Mouse (Mus musculus) liver, adult 2 months (tissue): Measurements from ENCODE around the gene Podn.

Experiments
- CTCF ChIP-seq: fragments of 200-500 bp; IDR thresholded peaks from 2 replicates; pipeline ENCODE4 v1.5.1; 2011; ENCODE audit warnings: low read depth, low read length, control low read depth
- POLR2A ChIP-seq: fragments of 200-500 bp; IDR thresholded peaks from 2 replicates; pipeline ENCODE4 v1.6.1; 2011; ENCODE audit warnings: low read length, control low read depth; ENCODE audit not compliant: insufficient read depth; ENCODE audit errors: extremely low read depth

GRCm38 (mm10) chr4:108059601-108060379 lies 36.5 kb downstream of the Podn start:
- no peak for TF ChIP-seq CTCF
- no peak for TF ChIP-seq POLR2A
